Mouse (Mus musculus) inflammation-experienced regulatory T-cells (primary cell): ENCODE results near the gene Rnf10. TPM values are rescaled to one million over a fixed set of nuclear protein-coding genes. Genes with fewer than 3 reads are reported as not detected.

Experiments
- polyA plus RNA-seq, 2 experiments: library from polyadenylated mRNA; unstranded; fragments of 100-300 nt; shearing (Covaris generic); gene quantifications; one replicate each; pipeline ENCODE4 v1.2.1; 2017

Gene Rnf10
- polyA plus RNA-seq, result 100 to 1,000 TPM; 122 to 124 TPM

DNA sequence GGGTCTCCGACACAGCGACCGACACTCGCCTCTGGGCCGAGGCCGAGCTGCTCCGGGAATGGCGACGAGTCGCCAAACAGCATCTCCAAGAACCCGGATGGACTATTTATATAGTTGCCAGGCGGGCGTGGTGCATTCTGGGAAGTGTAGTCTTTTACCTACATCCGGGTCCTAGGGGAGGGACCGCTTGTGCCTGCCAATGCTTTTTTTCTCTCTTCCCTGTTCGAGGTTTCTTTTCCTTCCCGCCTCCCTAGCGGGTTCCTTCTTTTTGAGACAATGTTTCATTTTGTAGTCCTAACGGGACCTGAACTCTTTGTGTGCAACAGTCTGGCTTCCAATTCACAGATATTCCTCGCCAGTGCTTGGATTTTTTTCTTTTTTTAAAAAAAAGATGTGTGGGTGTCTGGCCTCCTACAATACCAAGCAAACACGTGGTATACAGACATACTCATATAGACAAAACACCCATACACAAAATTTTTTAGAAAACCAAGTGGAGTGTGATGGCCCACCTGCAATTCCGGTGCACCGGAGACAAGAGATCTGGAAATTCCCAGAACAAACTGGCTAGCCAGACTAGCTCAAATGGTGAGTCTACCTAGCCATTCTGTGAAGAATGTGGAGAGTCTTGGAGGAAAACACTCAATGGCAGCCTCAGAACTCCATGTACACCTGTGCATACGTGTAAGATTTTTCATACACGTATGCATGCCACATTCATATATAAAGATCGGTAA lies at the start of gene Rnf10:
TSS of gene Rnf10 (minus strand) at position 87 of the 737 bp plus-strand sequence.

DNA sequence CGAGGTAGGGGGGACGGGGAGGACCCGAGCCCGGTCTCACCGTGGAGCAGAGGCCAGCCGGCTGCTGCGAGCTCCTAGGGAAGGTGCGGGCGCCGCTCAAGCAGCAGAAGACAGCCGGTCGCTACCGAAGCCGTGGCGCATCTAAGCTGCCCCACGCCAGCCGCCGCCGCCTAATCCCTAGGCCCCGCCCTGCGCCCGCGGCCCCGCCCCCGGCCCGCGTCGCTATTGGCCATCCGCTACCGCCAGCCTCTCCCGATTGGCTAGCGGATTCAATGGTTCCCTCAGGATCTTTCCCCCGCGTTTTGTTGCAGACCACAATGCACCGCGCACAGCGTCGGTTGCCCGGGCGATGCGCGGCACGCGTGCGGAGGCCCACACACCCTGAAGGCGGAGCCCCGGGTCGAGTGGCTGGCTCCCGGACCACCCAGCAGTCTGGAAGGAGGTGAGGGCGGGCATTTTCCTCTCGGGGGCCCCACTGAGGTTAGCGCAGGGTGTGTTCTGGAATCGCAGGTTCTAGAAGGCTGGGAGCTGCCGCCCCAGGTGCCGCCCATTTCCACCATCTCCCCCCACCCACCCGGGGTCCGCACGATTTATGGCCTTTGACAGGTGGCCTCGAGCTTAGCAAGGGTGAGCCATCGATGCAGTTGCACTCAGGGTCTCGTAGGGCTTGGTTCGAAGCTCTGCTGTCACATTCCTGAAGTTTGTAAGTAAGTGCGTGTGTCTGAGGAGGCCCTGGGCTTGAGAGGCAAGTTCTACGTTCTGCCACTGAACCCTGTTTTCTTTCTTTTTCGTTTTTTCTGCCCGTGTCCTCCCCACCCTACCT lies 28.3 kb upstream of the Rnf10 start, which contains the start of gene Dynll1:
TSS of gene Dynll1 (minus strand) at position 208 of the 823 bp plus-strand sequence.

DNA sequence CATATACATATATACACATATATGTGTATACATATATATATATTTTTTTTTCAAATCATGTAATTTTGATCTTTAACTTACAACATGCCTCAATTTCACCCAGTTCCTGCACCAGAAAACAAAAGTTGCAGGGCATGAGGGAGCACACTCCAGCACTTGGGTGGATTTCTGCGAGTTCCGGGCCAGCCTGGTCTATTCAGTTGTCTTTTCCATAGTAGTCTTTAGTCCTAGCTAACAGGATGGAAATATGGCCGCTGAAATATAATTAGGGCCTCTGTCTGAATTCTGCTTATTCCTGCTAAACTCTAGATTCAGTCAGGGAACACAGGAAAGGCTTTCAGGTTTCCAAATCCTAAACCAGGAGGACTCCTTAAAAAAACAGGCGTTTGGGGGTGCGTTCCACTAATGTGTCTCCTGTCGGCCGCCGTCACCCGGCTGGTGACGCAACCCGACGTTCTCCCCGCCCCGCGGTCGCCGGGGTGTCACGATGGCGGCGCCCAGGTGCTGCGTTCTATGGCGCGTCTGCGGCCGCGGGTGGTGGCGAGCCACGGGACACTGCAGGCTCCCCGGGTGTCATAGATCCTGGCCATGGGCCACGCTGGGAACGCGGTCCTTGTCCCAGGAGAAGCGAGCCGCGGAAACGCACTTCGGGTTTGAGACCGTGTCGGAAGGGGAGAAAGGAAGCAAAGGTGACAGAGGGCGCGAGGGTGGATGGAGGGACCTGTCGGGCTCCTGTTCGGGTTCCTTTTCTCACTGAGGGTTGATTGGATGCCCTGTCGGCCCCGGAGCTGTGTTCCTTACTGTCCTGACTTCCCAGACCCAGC lies 6.7 kb upstream of the Rnf10 start, which contains the start of gene Coq5:
TSS of gene Coq5 (plus strand) at position 441 of the 824 bp plus-strand sequence.

DNA sequence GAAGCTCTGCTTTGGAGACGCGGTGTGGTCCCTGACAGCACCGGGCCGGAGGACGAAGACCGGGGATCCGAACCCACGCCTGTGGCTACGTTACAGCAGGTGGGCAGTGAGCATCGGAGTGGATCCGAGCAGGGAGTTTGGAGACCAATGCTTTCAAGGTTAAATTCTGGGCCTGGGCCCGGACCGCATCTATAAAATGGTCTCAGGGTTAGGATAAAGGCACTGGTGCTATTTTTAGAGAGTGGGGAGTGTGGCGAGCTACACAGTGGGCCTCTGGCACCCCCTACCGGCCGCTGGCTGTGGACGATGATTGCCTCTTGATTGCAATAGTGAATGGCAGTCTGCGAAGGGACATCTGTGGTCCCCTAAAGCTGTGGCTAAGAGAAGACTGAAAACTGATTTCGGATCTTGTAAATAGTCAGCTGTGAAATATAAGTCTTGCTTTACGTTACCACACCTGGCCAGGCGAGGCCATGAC lies 36.9 kb downstream of the Rnf10 start, which contains the start of gene Pop5:
TSS of gene Pop5 (plus strand) at position 51 of the 478 bp plus-strand sequence.

DNA sequence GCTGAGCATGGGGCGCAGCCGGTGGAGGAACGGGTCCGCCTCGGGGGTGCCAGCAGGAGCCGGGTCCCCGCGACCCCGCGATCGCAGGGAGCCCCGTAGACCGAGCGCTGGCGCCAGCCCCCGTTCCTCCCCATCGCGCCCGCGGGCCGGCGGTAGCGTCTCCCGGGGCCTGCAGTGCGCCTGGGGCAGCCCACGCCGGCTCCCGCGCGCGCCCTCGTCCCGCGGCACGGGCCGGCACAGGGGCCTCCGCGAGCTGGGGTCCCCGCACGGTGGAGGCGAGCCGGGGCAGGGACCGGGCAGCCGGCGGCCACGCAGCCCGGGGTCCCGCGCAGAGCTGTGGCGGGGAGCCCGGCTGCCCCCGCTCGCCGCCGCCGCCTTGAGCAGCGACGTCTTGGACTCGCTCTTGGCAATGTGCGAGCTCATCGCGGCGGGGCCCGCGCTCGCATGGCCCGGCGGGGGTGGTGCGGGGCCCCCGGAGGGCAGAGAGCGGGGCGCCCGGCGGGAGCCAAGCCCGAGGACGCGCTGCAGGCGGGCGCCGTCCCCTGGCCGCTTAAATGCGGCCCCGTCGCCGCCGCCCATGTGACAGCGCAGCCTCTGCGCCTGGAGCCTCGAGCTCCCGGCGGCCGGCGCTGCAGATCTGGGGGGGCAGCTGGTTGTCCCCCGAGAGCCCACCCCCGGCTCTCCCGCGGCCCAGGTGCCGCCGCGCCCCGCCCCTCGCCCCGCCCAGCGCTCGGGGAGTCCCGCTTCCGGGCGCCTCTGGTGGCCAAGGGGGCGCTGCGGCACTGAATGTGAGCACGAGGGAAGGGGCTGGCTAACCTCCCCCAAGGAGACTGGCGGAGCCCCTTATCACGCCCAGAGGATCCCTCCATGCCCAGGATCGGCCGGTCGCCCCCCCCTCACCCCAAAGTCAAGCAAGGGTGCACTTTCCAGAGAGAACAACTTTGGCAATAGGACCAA lies 78.8 kb downstream of the Rnf10 start, which contains the start of gene Cabp1:
TSS of gene Cabp1 (minus strand) at position 713 of the 957 bp plus-strand sequence.

Other genes starting within 250 kb of the Rnf10 start
- 1 to 10 TPM in 1 of 2 experiments, not detected in 1; 4.3 TPM for gene Gm10401, start 174.6 kb downstream of the Rnf10 start, polyA plus RNA-seq
- 10 to 100 TPM; 29.1 to 35.3 TPM for gene Acads, start 153.6 kb downstream of the Rnf10 start, polyA plus RNA-seq
- gene Unc119b, start 137.9 kb downstream of the Rnf10 start, polyA plus RNA-seq, result 10 to 100 TPM; 55.6 to 59.5 TPM
- 10 to 100 TPM; 79.0 to 95.9 TPM for gene Mlec, start 114.7 kb downstream of the Rnf10 start, polyA plus RNA-seq
- not detected for gene Cabp1, start 78.5 kb downstream of the Rnf10 start, polyA plus RNA-seq
- gene Pop5, start 37.1 kb downstream of the Rnf10 start, polyA plus RNA-seq, result 100 to 1,000 TPM; 180 to 186 TPM
- 10 to 100 TPM; 41.6 to 49.5 TPM for gene Coq5, start 6.8 kb upstream of the Rnf10 start, polyA plus RNA-seq
- 100 to 1,000 TPM; 508 to 740 TPM for gene Dynll1, start 28.1 kb upstream of the Rnf10 start, polyA plus RNA-seq
- 100 to 1,000 TPM; 121 to 126 TPM for gene Srsf9, start 54.3 kb upstream of the Rnf10 start, polyA plus RNA-seq
- 10 to 100 TPM; 23.4 to 25.1 TPM for gene Gatc, start 68.3 kb upstream of the Rnf10 start, polyA plus RNA-seq
- 10 to 100 TPM; 47.3 to 52.3 TPM for gene Triap1, start 68.3 kb upstream of the Rnf10 start, polyA plus RNA-seq
- 100 to 1,000 TPM; 460 to 511 TPM for gene Cox6a1, start 76.1 kb upstream of the Rnf10 start, polyA plus RNA-seq
- gene Msi1, start 156.7 kb upstream of the Rnf10 start, polyA plus RNA-seq, result 1 to 10 TPM in 1 of 2 experiments, under 1 TPM in 1; 0.24 to 1.0 TPM
- not detected for gene Pla2g1b, start 193.4 kb upstream of the Rnf10 start, polyA plus RNA-seq
- 10 to 100 TPM in 1 of 2 experiments, 1 to 10 TPM in 1; 8.6 to 18.7 TPM for gene Sirt4, start 211.8 kb upstream of the Rnf10 start, polyA plus RNA-seq
- gene Pxn, start 233.8 kb upstream of the Rnf10 start, polyA plus RNA-seq, result 10 to 100 TPM; 50.1 to 57.5 TPM